Mouse (Mus musculus): ENCODE data around the gene Rin3.

The Rin3 gene

DNA sequence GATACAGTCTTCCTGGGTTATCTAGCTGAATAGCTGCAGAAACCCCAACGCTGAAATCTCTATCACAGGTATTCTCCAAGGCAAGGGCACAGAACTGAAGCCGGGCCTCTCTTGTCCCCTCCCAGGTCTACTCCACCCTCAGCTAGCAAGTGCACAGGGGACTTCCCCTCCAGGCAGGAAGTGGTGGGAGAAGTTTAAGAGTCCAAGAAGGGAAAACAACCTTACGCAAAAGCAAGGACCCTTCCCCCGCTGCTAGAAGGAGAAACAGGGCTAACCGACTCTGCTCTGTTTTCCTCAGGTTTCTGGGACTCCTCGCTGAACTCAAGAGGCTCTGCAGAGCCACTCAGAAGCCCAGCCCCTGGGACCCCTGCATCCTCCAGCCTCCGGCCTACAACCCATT lies 85.2 kb downstream of the Rin3 start:
- DNase-seq (ENCODE audit: inconsistent age in 2 of 2, low spot score in 1 of 2), result no peak

DNA sequence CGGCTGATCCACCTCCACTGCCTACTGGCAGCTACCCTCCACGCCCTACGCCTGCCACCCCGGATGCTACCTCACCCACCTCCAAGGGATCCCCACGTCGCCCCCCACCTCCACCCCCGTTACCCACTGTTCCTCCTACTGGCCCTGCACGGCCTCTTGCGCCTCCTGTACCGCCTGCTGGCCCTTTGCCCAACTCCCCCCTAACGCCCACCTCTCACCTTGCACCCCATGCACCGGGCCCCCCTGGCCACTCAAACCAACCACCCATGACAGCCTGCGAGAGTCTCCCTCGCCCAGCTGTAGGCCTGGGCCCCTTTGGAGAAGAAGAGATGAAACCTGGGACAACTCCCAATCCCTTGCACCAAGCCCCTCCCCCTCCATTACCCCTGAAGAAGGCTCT lies 85.7 kb downstream of the Rin3 start:
- no peak for DNase-seq (ENCODE audit: inconsistent age in 2 of 2, low spot score in 1 of 2)

DNA sequence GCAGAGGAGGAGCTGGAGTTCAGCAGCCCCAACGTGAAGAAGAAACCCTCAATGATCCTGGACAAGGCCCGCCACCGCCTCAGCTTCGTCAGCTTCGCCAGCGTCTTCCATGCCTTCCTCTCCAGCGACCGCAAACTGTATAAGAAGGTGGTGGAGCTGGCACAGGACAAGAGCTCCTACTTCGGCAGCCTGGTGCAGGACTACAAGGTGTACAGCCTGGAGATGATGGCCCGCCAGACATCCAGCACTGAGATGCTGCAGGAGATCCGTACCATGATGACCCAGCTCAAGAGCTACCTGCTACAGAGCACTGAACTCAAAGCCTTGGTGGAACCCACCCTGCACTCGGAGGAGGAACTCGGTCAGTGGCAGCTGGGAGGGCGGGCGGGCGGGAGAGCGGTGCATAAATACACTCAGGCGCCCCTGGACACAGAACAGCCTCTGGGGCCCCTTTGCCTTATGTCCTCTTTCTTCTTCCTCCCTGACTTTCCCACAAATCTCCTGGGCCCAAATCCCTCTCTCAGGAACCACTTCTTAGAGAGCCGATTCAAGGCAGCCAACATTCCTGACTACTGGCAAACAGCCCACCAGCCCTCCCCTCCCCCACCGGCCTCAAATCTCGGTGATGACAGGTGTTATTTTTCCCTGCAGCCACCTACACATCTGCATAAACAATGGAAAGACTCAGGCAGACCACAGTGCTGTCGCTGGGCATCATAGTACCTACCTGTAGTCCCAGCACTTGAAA lies 86.8 kb downstream of the Rin3 start:
- peak in 1 of 2 experiments; percentile 61 for DNase-seq (ENCODE audit: inconsistent age in 2 of 2, low spot score in 1 of 2)

DNA sequence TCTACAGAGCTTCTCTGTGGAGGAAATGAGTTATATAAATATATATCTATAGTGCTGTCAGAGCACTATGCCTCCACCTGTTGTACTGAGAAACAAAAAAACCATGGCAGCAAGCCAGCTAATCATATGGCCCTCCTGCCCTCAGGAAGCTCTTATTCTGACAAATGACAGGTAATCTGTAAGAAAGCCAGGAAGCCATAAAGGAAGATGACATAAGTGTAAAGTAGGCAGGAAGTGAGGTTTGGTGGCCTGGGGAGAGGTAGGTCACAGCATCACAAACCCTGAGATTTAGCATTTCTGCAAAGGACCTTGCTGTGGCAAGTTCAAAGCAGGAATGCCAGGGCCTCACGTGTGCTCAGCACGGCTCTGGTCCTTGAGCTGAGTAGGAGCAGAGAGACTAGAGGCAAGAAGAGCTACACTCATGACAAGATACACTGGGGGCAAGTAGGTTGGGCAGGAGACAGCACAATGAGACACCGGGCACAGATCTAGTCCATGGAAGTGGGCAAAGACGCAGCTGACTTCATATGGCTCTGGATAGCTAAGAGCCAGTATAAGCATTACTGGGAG lies 88.2 kb downstream of the Rin3 start:
- DNase-seq (ENCODE audit: inconsistent age in 2 of 2, low spot score in 1 of 2), result peak in 1 of 2 experiments; percentile 75

DNA sequence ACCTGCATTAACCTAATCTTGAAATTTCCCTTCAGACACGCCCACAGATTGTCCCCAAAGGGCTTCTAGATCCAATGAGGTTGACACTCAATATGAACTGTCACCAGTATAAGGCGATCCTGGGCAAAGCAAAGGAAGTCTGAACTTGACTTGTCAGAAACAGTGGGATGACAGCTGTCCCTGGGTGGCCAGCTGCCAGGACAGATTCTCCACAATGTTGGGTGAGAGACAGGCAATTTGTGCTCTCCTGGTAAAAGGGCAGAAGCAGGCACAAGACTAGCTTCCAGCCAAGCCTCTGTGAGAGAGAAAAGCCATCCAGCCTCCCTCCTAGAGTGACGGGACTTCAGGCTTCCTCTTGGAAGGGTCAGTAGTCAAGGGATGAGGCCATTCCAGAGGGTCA lies 89.5 kb downstream of the Rin3 start:
- no peak for DNase-seq (ENCODE audit: inconsistent age in 2 of 2, low spot score in 1 of 2)

DNA sequence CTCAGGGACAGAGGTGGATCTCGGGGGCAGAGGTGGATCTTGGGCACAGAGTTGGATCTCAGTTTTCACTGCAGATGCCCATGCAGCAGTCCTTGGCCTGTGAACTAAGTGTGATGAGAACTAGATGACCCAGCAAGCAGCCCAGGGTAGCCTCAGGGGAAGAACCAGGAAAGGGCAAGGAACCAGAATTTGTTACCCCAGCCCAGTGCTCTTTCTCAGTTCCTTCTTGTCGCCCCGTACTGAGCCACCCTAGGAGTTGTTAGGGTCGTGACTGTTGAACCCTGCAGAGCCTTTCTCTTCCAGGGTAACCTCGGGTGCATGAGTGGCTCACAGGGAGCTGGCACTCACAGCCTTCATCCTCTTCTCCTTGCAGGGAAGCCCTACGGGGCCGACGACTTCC lies 99.3 kb downstream of the Rin3 start:
- DNase-seq (ENCODE audit: inconsistent age in 2 of 2, low spot score in 1 of 2), result no peak

DNA sequence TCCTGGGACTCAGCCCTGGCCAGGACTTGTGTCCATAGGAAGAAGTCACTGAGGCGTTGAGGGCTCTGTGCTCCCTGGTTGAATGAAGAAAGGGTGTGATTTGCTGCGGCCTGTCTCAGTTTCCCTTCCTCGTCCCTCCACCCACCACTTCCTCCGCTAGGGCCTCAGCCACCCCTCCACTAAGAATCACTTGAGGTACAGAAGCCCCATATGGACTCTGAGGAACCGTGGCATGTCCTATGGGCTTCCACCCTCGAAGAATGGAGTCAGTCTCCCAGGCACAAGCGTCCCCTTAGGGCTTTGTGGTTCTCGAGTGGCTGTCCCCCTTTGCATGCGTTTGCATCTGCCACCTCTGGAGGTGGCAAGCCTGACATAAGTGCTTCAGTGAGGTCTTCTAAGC lies 100.4 kb downstream of the Rin3 start:
- DNase-seq (ENCODE audit: inconsistent age in 2 of 2, low spot score in 1 of 2), result no peak

DNA sequence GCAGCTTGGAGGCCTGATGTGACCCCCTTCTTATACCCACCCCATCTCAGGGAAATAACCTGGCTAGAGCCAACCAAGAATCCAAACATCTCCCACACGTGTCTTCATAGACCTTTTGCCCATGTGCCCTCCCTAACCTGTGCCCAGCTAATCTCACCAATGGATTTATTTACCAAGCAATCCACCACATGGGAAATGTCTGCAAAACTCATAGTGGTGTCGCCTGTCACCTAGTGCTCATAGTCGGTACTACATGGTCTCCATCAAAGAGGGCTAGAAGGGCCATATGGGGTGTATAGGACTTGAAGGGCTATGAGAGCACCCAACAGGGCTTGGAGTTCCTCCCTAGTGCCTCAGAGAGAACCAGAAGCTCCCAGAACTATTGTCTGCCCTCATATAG lies 102.0 kb downstream of the Rin3 start:
- DNase-seq (ENCODE audit: inconsistent age in 2 of 2, low spot score in 1 of 2), result peak in 1 of 2 experiments; percentile 82

DNA sequence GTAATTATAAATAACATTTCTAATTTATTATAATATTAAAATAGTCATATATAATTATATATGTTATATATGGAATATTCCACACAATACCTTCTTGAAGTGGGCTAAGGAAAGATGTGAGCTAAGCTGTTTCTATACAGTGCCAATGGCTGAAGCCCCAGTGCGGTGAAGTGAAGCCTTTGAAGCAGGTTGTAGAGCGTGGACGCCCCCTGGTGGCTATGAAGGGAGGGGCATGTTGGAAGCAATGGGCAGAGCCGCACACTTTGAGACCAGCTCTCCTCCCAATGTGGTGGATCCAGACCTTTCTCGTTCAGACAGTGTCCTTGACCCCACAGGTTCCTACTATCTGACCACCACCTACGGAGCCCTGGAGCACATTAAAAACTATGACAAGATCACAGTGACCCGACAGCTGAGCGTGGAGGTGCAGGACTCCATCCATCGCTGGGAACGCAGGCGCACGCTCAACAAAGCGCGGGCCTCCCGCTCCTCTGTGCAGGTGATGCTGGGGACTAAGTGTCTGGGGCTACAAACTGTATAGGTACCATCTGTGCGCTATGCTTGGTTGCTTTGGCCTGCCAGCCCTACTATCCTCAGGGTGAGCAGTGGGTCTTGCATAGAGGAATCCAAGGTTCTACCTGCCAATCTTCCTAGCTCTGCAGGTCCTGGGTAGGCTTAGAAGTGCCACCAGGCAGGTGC lies 104.5 kb downstream of the Rin3 start:
- peak; percentile 77 to 93 for DNase-seq (ENCODE audit: inconsistent age in 2 of 2, low spot score in 1 of 2)

DNA sequence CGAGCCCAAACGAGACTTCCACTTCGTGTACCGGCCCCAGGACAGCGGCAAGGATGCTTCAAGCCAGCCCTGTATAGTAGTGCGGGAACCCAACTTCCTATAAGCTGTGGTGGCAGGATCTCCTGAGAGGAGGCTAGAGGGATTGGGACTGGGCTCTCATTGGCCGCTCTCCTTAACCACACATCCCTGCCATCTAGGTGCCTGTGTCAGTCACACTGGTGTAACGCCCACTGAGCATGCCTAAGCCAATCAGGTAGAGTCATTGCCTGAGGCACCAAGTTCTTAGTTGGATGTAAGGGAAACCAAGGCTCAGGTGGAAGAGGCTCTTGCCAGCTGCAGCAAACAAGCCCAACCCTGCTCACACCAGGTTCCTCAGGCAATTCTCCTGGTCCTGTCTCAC lies 107.2 kb downstream of the Rin3 start:
- DNase-seq (ENCODE audit: inconsistent age in 2 of 2, low spot score in 1 of 2), result no peak

DNA sequence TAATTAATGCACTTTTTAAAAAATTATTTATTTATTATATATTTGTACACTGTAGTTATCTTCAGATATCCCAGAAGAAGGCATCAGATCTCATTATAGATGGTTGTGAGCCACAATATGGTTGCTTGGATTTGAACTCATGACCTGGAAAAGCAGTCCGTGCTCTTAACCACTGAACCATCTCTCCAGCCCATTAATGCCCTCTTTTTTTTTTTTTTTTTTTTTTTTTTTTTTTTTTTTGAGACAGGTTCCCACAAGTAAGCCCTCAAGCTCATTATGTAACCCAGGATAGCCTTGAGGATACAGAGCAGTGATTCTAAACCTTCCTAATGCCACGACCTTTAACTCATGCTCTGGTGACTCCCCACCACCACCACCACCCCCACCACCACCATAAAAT lies 108.3 kb downstream of the Rin3 start:
- DNase-seq (ENCODE audit: inconsistent age in 2 of 2, low spot score in 1 of 2), result no peak

DNA sequence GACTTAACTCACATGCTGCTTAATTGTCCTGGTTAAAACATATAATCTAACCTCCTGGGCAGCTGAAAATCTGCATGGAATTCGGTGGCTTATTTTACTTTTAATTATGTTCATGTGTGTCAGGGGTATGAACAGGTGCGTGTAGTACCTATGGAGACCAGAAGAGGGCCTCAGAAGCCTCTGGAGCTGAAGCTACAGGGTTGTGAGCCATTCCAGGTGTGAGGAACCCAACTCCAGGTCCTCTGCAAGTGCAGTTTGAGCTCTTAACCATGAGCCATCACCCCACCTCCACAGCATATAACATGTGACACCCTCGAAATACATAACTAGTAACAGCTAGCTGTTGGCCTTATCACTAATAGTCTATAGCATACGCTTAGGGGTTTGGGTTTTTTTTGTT lies 109.1 kb downstream of the Rin3 start:
- peak in 1 of 2 experiments; percentile 71 for DNase-seq (ENCODE audit: inconsistent age in 2 of 2, low spot score in 1 of 2)

DNA sequence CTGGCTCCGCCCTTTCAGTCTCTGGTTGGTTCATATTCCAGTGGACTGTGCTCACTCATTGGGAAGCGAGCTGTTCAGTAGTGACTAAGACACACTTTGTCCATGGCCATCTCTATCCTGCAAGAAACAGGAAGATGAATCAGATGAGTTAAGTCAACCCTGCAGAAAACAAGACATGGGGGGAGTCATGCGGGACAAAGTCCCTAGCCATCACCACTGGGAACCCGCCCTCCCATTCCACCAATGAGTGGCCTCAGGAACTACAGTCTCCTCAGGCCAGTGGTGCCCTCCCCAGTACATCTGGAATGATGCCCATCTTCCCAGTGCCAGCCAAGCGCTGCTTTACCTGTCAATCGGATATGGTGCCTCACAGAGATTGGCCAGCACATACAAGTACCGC lies 111.6 kb downstream of the Rin3 start:
- DNase-seq (ENCODE audit: inconsistent age in 2 of 2, low spot score in 1 of 2), result peak in 1 of 2 experiments; percentile 58

DNA sequence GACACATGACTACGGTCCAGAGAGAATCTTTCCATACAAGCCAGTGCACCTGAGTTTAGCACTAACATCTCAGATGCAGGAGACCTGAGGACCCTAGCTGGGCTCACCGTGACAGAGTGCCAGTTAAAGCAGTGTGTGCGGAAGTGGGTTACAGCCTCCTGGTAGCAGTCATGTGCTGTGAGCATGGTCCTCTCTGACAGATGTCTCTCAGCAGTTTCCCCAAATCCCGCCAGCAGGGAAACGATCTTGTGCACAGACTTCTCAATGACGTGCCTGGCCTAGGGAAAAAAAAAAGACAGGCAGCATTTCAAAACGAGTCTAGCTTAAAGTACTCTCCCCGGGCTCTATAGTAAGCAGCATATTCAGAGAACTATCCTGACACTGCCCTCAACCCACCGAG lies 112.7 kb downstream of the Rin3 start:
- no peak for DNase-seq (ENCODE audit: inconsistent age in 2 of 2, low spot score in 1 of 2)

DNA sequence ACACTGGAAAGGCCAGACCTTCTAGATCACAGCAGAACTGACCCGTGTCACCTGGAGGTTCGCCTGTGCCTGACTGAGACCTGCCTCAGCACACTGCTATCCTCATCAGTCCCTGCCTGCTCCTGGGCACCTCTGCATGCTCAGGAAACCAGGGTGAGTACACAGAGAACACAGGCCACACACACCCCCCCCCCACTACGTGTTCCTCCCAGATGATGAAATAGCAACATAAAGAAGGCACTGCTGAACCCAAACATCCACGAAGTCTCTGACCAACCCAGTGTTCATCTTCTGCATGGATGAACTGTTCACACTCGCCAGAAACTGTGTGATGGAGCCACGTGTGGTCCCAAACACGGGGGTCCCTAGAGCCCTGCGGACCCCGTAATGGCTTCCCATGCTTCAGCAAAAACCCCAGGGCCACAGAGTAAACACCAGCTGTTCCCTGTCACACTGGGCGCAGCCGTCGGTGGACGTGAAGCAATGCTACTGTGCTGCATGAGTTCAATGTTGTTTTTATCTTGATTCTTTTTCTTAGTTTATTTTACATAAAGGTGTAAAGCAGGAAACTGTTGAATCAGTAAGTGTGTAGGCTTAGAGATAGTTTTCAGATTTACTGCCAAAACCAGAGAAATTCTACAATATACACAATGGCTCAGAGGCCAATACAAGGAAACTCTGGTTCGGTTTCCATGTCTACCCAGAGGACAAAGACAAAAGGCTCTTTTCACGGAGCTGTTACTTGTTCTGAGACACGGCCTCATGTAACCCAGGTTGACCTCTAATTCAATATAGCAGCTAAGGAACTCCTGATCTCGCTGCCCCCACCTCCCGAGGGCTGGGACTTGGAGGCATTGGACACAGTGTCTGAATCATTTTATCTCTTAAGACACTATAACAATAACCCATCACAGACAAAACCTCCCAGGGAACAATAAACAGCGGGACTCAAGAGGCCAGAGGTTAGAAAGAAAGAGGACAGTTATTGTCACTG lies 113.4 kb downstream of the Rin3 start:
- no peak for DNase-seq (ENCODE audit: inconsistent age in 2 of 2, low spot score in 1 of 2)

DNA sequence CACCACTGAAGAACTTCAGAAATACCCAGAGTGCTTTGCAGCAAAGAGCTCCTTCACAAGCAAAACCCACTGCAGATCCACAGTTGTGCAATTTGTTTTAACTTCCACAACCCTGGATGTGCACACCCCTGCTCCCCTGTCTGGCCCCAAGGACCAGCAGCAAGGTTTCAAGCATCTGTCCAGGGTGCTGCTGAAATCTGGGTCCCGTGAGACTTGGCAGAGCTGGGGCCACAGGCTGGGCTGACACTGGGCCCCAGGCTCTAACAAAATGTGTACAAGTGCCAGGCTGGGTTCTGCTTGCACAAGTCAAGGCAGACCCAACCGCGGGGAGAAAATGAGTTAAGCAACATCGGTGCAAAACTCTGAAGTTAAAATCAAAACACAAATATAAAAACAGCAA lies 115.7 kb downstream of the Rin3 start:
- no peak for DNase-seq (ENCODE audit: inconsistent age in 2 of 2, low spot score in 1 of 2)

DNA sequence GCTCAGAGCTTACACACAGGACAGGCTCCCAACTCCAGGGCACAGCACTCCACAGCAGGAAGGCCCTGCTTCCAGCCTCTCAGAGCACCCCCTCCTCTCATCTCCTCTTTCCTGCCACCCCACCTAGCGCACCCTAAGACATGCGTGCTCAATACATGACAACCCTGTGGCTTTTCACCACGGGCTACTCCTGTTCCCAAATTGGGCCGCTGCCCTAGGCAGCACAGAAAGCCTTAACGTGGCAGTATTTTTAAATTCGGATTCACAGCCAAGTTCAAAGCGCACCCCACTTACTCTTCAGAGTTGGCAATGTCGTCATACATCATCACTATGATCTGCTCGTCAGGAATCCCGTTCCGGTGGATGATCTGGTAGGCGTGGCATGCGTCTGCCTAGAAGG lies 130.3 kb downstream of the Rin3 start:
- no peak for DNase-seq (ENCODE audit: inconsistent age in 2 of 2, low spot score in 1 of 2)

DNA sequence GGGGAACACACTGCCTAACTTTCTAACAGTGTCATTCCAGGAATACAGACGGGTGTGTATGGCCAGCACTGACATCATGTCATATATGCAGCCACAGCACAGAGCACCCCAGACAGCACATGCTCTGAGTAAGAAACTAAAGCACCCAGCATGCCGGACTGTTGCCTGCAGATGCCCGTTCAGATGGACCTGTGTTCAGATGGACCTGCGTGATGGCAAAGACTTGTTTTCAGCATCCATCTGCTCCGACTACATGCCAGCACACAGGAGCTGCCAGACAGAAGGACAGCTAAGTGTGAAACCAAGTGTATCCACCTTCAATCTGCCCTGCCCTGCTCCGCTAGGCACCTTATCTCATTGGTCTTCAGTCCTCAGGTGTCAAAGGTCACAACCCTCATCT lies 131.8 kb downstream of the Rin3 start:
- no peak for DNase-seq (ENCODE audit: inconsistent age in 2 of 2, low spot score in 1 of 2)

DNA sequence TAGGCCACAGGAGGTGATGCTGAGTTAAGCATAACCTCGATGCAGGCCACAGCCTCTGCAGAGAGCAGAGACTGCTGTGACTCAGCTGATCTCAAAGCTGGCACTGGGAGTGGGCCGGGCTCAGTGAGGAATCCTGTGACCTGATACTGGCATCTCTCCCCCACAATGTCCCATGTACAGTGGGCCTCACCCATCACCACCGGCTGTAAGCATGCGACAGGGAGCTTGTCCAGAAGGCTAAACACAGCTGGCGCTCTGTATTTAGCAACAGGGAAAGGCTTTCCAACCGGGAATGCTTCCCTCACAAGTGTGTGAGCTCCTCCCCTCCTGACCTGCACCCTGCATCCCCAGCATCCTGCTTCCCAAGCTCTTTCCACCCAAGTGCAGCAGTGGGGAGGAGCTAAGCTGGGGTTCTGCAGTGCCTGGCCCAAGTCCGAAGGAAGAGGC lies 133.6 kb downstream of the Rin3 start:
- DNase-seq (ENCODE audit: inconsistent age in 2 of 2, low spot score in 1 of 2), result peak in 1 of 2 experiments; percentile 39

DNA sequence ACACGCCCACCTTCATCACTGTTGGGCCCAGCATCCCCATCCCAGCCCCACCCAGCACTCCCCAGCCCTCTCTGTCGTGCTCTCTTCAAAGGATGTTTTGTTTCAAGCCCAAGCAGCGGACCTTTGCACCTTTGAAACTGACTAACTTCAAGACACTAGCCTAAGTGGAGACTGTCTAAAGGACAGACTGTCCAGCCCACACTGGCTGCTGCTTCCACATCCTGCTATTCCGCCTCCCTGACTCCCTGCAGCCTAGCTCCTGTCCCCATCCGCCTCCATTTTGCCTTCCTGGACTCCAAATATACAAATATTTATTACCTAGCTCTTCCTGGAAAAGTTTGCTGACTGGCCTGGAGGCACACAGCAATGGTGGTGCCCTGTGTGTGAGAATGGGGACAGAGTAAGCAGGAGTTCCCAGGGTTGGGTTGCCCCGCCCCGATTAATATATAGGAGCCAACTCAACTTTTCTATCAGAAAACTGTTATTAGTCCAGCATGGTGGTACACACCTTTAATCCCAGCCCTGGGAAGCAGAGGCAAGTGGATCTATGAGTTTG lies 134.2 kb downstream of the Rin3 start:
- DNase-seq (ENCODE audit: inconsistent age in 2 of 2, low spot score in 1 of 2), result no peak

DNA sequence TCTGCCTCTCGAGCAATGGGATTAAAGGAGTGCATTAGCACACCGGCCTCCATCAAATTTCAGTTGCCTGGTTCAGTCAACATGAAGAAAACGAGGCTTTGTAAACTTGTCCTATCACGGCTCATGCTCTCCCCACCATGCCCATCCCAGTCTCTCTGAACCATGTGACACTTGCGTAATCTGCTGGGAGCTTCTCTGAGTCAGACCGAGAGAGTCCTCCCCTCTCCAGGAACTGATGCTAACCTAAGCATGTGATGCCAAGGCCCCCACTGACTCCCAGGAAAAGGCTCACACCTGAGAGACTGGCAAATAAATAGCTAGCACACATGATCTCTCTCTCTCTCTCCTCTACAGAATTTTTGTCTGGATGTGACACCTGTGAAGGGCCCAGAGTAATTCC lies 134.9 kb downstream of the Rin3 start:
- no peak for DNase-seq (ENCODE audit: inconsistent age in 2 of 2, low spot score in 1 of 2)
